ENCODE assay signal across 9 mouse cellular contexts in genomic region chr4:148646616-148647015, GRCm38 (mm10). TPM values are rescaled to one million over a fixed set of nuclear protein-coding genes. Genes with fewer than 3 reads are reported as not detected.
DNase-seq lines count a peak whose midpoint lies in the region; ATAC-seq lines count a peak whose summit lies in the region.
"Had no signal": no experiment of that assay in that cellular context is flagged by ENCODE, and none has a peak within 500 bp of the region (broad histone marks: within the 10 kb centered on the region; RNA-seq: fewer than 3 reads in every experiment).

No protein-coding gene starts in this region.

- peak; percentile 41 for DNase-seq in kidney, postnatal 10 days
- no peak for DNase-seq in kidney, adult 11 months
- DNase-seq in adipocyte (ENCODE audit: low spot score): peak; percentile 78
- no peak for DNase-seq in ovary, adult 18-20 months (ENCODE audit: low spot score)
- DNase-seq in kidney, adult 8-10 months: no peak
- no peak for DNase-seq in gastrocnemius, postnatal 36 days

- intact Hi-C loops in gastrocnemius, postnatal 36 days (cut with DNase I): no loop called here

- ATAC-seq in erythroid progenitor cell, adult 5-6 weeks (replicated peaks; ENCODE audit: low FRiP score, poor library complexity, severe bottlenecking): 0 out of 2 replicates have a peak, but pooled peaks have one; percentile 35
- ATAC-seq in megakaryocyte-erythroid progenitor cell, adult 5-6 weeks (replicated peaks; ENCODE audit: low FRiP score, low TSS enrichment, poor library complexity, severe bottlenecking): peak; percentile 36; the same call in 1 of the 2 replicates

RNA-seq across cellular contexts. Expression of gene Gm572, which starts 3.5 kb away (rescaled TPM):
- not detected in 2 replicates for total RNA-seq in erythroid progenitor cell, adult 5-6 weeks (2015; ENCODE audit: low replicate concordance)
- not detected in 2 replicates for total RNA-seq in erythroid progenitor cell, adult 5-6 weeks (2017; ENCODE audit: low replicate concordance)
- total RNA-seq in megakaryocyte-erythroid progenitor cell, adult 5-6 weeks (2014; fragmentation: Nextera tagmentation): not detected in 2 replicates
- not detected in 2 replicates for total RNA-seq in megakaryocyte-erythroid progenitor cell, adult 5-6 weeks (2017)
- 1 to 10 TPM; 5.6 to 6.8 TPM for total RNA-seq in gastrocnemius, postnatal 36 days (2021)
- total RNA-seq: layer of hippocampus, postnatal 14 days had no signal

RNA-seq across cellular contexts. Expression of gene Tardbp, which starts 19.8 kb away (rescaled TPM):
- 230 and 350 TPM in 2 replicates for total RNA-seq in erythroid progenitor cell, adult 5-6 weeks (2015; ENCODE audit: low replicate concordance)
- 315 and 491 TPM in 2 replicates for total RNA-seq in erythroid progenitor cell, adult 5-6 weeks (2017; ENCODE audit: low replicate concordance)
- 456 and 583 TPM in 2 replicates for total RNA-seq in megakaryocyte-erythroid progenitor cell, adult 5-6 weeks (2014; fragmentation: Nextera tagmentation)
- 804 and 881 TPM in 2 replicates for total RNA-seq in megakaryocyte-erythroid progenitor cell, adult 5-6 weeks (2017)
- 100 to 1,000 TPM in 1 of 2 experiments, 10 to 100 TPM in 1; 97.3 to 116 TPM for total RNA-seq in gastrocnemius, postnatal 36 days (2021)

RNA-seq across cellular contexts. Expression of gene Masp2, which starts 44.3 kb away (rescaled TPM):
- total RNA-seq in erythroid progenitor cell, adult 5-6 weeks (2015; ENCODE audit: low replicate concordance): not detected in 2 replicates
- 2.8 TPM in 1 of 2 replicates, not detected in the other for total RNA-seq in erythroid progenitor cell, adult 5-6 weeks (2017; ENCODE audit: low replicate concordance)
- total RNA-seq in megakaryocyte-erythroid progenitor cell, adult 5-6 weeks (2014; fragmentation: Nextera tagmentation): not detected in 2 replicates
- 0.33 TPM in 1 of 2 replicates, not detected in the other for total RNA-seq in megakaryocyte-erythroid progenitor cell, adult 5-6 weeks (2017)
- under 1 TPM; 0.17 to 0.77 TPM for total RNA-seq in gastrocnemius, postnatal 36 days (2021)

RNA-seq across cellular contexts. Expression of gene Srm, which starts 55.3 kb away (rescaled TPM):
- 11.3 and 14.1 TPM in 2 replicates for total RNA-seq in erythroid progenitor cell, adult 5-6 weeks (2015; ENCODE audit: low replicate concordance)
- 1.0 and 4.5 TPM in 2 replicates for total RNA-seq in erythroid progenitor cell, adult 5-6 weeks (2017; ENCODE audit: low replicate concordance)
- 261 and 281 TPM in 2 replicates for total RNA-seq in megakaryocyte-erythroid progenitor cell, adult 5-6 weeks (2014; fragmentation: Nextera tagmentation)
- 31.8 and 77.4 TPM in 2 replicates for total RNA-seq in megakaryocyte-erythroid progenitor cell, adult 5-6 weeks (2017)
- 10 to 100 TPM; 10.2 to 14.4 TPM for total RNA-seq in gastrocnemius, postnatal 36 days (2021)

Comparison
In these comparisons a context has a peak if more than half of its experiments do, and no peak if none do; other contexts are left out.
1. DNase-seq: peak in kidney, postnatal 10 days (single experiment) and adipocyte (single experiment); none in kidney, adult 11 months (single experiment), ovary, adult 18-20 months (single experiment), kidney, adult 8-10 months (0 of 2) and gastrocnemius, postnatal 36 days (0 of 2).
2. RNA of gene Gm572, which starts 3.5 kb away (total RNA-seq): 5.6 to 6.8 TPM in gastrocnemius, postnatal 36 days; not detected in erythroid progenitor cell, adult 5-6 weeks and not detected in megakaryocyte-erythroid progenitor cell, adult 5-6 weeks; every median in the first group is over 4 times any median in the second.